In genomic region chr1:42703851-42704613, GRCm38 (mm10) we compare ENCODE assay signal across 10 mouse cellular contexts. TPM values are rescaled to one million over a fixed set of nuclear protein-coding genes. Genes with fewer than 3 reads are reported as not detected.
A peak's percentile ranks its signal among the peaks of the same experiment; 100 is the strongest.
DNase-seq lines count a peak whose midpoint lies in the region; ATAC-seq and TF ChIP-seq lines count a peak whose summit lies in the region.
"Had no signal": no experiment of that assay in that cellular context is flagged by ENCODE, and none has a peak within 500 bp of the region (broad histone marks: within the 10 kb centered on the region; RNA-seq: fewer than 3 reads in every experiment).

No protein-coding gene starts in this region.

- H3K9ac ChIP-seq in forebrain, postnatal 0 days: peak overlapping the region; percentile 61
- H3K9ac ChIP-seq in limb, embryonic 12.5 days (replicated peaks): no peak overlapping the region

- ATAC-seq in forebrain, postnatal 0 days: peak; percentile 55
- peak; percentile 53; the same call in 1 of the 2 replicates for ATAC-seq in limb, embryonic 12.5 days (ENCODE audit: insufficient number of reproducible peaks, insufficient read depth, low FRiP score, low TSS enrichment, low read depth)
- ATAC-seq: intestine, postnatal 0 days had no signal

- peak overlapping the region; percentile 88 for H3K4me2 ChIP-seq in forebrain, postnatal 0 days (ENCODE audit: low read depth)
- no peak overlapping the region; the same call in 1 of the 2 replicates for H3K4me2 ChIP-seq in limb, embryonic 12.5 days

- H3K4me1 ChIP-seq in forebrain, postnatal 0 days (ENCODE audit: insufficient read depth): peaks cover 36% of the 10 kb centered on the region
- H3K4me1 ChIP-seq in limb, embryonic 12.5 days (replicated peaks): 0 out of 2 replicates have a peak, but pooled peaks cover 4% of the 10 kb centered on the region

- no peaks in the 10 kb centered on the region for H3K27me3 ChIP-seq in forebrain, postnatal 0 days (ENCODE audit: insufficient read depth, low read length)
- peaks cover 85% of the 10 kb centered on the region for H3K27me3 ChIP-seq in limb, embryonic 12.5 days

- peak; percentile 41 for DNase-seq in right cerebral cortex, postnatal 25 days
- no peak for DNase-seq in right cerebral cortex, postnatal 4 days
- DNase-seq in forebrain, postnatal 0 days: peak; percentile 87
- DNase-seq in gastrocnemius, postnatal 14 days: no peak
- DNase-seq in thymus, postnatal 0 days (ENCODE audit: low spot score): no peak
- no peak for DNase-seq in adrenal gland, postnatal 14 days
- DNase-seq: lung, postnatal 10 days had no signal

- H3K27ac ChIP-seq in forebrain, postnatal 0 days (ENCODE audit: low read depth, low read length): peak overlapping the region; percentile 66
- H3K27ac ChIP-seq in limb, embryonic 12.5 days: no peak overlapping the region

- no peak for TF ChIP-seq CTCF in forebrain, postnatal 0 days (IDR thresholded peaks at IDR 0.05; ENCODE audit: low read depth)

- 0 out of 2 replicates have a peak, but pooled peaks cover 4% of the 10 kb centered on the region for H3K36me3 ChIP-seq in forebrain, postnatal 0 days (ENCODE audit: insufficient read depth)
- no peaks in the 10 kb centered on the region for H3K36me3 ChIP-seq in limb, embryonic 12.5 days

- H3K4me3 ChIP-seq in forebrain, postnatal 0 days (ENCODE audit: low read depth, low read length): peak overlapping the region; percentile 39
- no peak overlapping the region for H3K4me3 ChIP-seq in limb, embryonic 12.5 days (replicated peaks)

- intact Hi-C loops in gastrocnemius, postnatal 14 days (cut with DNase I; ENCODE audit: low total_unique reads): no loop called here

- H3K9me3 ChIP-seq in forebrain, postnatal 0 days (ENCODE audit: low read length): no peaks in the 10 kb centered on the region
- H3K9me3 ChIP-seq in limb, embryonic 12.5 days: no peaks in the 10 kb centered on the region

- WGBS in forebrain, postnatal 0 days: 1% methylated on average over 26 of the region's 26 CpGs
- under 1% methylated on average over 26 of the region's 26 CpGs for WGBS in limb, embryonic 12.5 days

RNA-seq across cellular contexts. Expression of gene Pou3f3, which starts 8.5 kb away (rescaled TPM):
- 76.9 and 81.4 TPM in 2 replicates for total RNA-seq in forebrain, postnatal 0 days (2014; rRNA removed)
- 22.7 and 28.0 TPM in 2 replicates for polyA plus RNA-seq in forebrain, postnatal 0 days (2015; fragmentation: Nextera tagmentation; extraction: Ambion mirVana)
- 0.50 and 0.93 TPM in 2 replicates for polyA plus RNA-seq in limb, embryonic 12.5 days (2016; fragmentation: Nextera tagmentation; extraction: Ambion mirVana)
- total RNA-seq in gastrocnemius, postnatal 14 days (2021): not detected
- 0.03 and 0.04 TPM in 2 replicates for polyA plus RNA-seq in thymus, postnatal 0 days (2015; fragmentation: Nextera tagmentation; extraction: Ambion mirVana)
- 0.04 and 0.08 TPM in 2 replicates for total RNA-seq in adrenal gland, postnatal 14 days (2021)
- polyA plus RNA-seq: small intestine, adult 2 months had no signal

Comparison
In these comparisons a context has a peak if more than half of its experiments do, and no peak if none do; other contexts are left out.
1. DNase-seq: peak in right cerebral cortex, postnatal 25 days (single experiment) and forebrain, postnatal 0 days (single experiment); none in right cerebral cortex, postnatal 4 days (single experiment), gastrocnemius, postnatal 14 days (single experiment), thymus, postnatal 0 days (single experiment) and adrenal gland, postnatal 14 days (single experiment).
2. RNA of gene Pou3f3, which starts 8.5 kb away (total RNA-seq): 76.9 to 81.4 TPM in forebrain, postnatal 0 days; 0.04 to 0.08 TPM in adrenal gland, postnatal 14 days and not detected in gastrocnemius, postnatal 14 days; every median in the first group is over 10 times any median in the second.